Mouse (Mus musculus) hindbrain, embryonic 12.5 days (tissue): ENCODE results near the gene Rae1. TPM values are rescaled to one million over a fixed set of nuclear protein-coding genes. Genes with fewer than 3 reads are reported as not detected.

Experiments used
- ATAC-seq: fragments of 200-750 bp; cut with Nextera tagmentation; 2 replicates; pipeline ENCODE4 v1.8.0; 2017; ENCODE audit warnings: moderate TSS enrichment; ENCODE audit not compliant: low FRiP score
- H3K27ac ChIP-seq: fragments of 300-500 bp; sonication (generic); 2 replicates; pipeline ENCODE4 v1.5.1; 2016; ENCODE audit warnings: mild to moderate bottlenecking
- H3K27me3 ChIP-seq: fragments of 300-500 bp; sonication (generic); 2 replicates; pipeline ENCODE4 v1.6.1; 2016; ENCODE audit warnings: mild to moderate bottlenecking
- H3K36me3 ChIP-seq: fragments of 300-500 bp; sonication (generic); 2 replicates; pipeline ENCODE4 v1.6.1; 2016; ENCODE audit warnings: mild to moderate bottlenecking
- H3K4me1 ChIP-seq: fragments of 300-500 bp; sonication (generic); 2 replicates; pipeline ENCODE4 v1.6.1; 2016
- H3K4me2 ChIP-seq: fragments of 300-500 bp; sonication (generic); replicated peaks from 2 replicates; pipeline ENCODE4 v1.6.1; 2016; ENCODE audit warnings: mild to moderate bottlenecking
- H3K4me3 ChIP-seq: fragments of 300-500 bp; sonication (generic); 2 replicates; pipeline ENCODE4 v1.5.1; 2016; ENCODE audit warnings: mild to moderate bottlenecking
- H3K9ac ChIP-seq: fragments of 300-500 bp; sonication (generic); 2 replicates; pipeline ENCODE4 v1.6.1; 2016; ENCODE audit warnings: mild to moderate bottlenecking, moderate library complexity
- H3K9me3 ChIP-seq: fragments of 300-500 bp; sonication (generic); replicated peaks from 2 replicates; pipeline ENCODE4 v1.6.1; 2016; ENCODE audit warnings: mild to moderate bottlenecking
- whole genome bisulfite sequencing: fragments of 180-500 bp; shearing (Covaris S2); methylation state at CpG from one replicate; pipeline ENCODE4 v1.1.7; 2016; 5-methylcytosine and 5-hydroxymethylcytosine counted together
- polyA plus RNA-seq: library from polyadenylated mRNA; unstranded; fragments of >200 nt; fragmentation: Nextera tagmentation; extraction: Ambion mirVana; gene quantifications from 2 replicates; pipeline ENCODE4 v1.2.1, GENCODE M21; 2016

The Rae1 gene
- polyA plus RNA-seq, 1 experiment from 2014 or later: 126 TPM

- Histone ChIP-seq H3K27ac (no peak overlapping the region), H3K9me3 (no peaks in the 10 kb centered on the region), H3K4me3 (no peak overlapping the region), H3K27me3 (0 out of 2 replicates have a peak, but pooled peaks cover 3% of the 10 kb centered on the region), H3K4me2 (no peak overlapping the region), H3K9ac (no peak overlapping the region), H3K36me3 (peaks cover 13% of the 10 kb centered on the region), H3K4me1 (peaks cover 15% of the 10 kb centered on the region)
- WGBS: 72% methylated on average over 7 of the region's 7 CpGs
- no peak for ATAC-seq
These were observed 1.4 kb upstream of the Rae1 start for GRCm38 (mm10) chr2:172998478-172998877.

GRCm38 (mm10) chr2:173000285-173000652, 352 bp downstream of the Rae1 start:
- Histone ChIP-seq H3K4me2 (peak overlapping the region; percentile 97), H3K4me3 (peak overlapping the region; percentile 96), H3K4me1 (peaks cover 15% of the 10 kb centered on the region), H3K9me3 (no peaks in the 10 kb centered on the region), H3K27me3 (no peaks in the 10 kb centered on the region), H3K36me3 (peaks cover 31% of the 10 kb centered on the region), H3K9ac (peak overlapping the region; percentile 95), H3K27ac (peak overlapping the region; percentile 91)
- ATAC-seq: peak; percentile 90
- WGBS: 1% methylated on average over 42 of the region's 42 CpGs

GRCm38 (mm10) chr2:173000921-173001320, 1.0 kb downstream of the Rae1 start:
- Histone ChIP-seq H3K27ac (peak overlapping the region; percentile 91; the same call in 1 of the 2 replicates), H3K36me3 (peaks cover 34% of the 10 kb centered on the region), H3K4me3 (peak overlapping the region; percentile 96), H3K27me3 (no peaks in the 10 kb centered on the region), H3K9ac (peak overlapping the region; percentile 95), H3K4me2 (peak overlapping the region; percentile 97), H3K9me3 (no peaks in the 10 kb centered on the region), H3K4me1 (peaks cover 15% of the 10 kb centered on the region)
- ATAC-seq: no peak
- 21% methylated on average over 8 of the region's 8 CpGs for WGBS

DNA sequence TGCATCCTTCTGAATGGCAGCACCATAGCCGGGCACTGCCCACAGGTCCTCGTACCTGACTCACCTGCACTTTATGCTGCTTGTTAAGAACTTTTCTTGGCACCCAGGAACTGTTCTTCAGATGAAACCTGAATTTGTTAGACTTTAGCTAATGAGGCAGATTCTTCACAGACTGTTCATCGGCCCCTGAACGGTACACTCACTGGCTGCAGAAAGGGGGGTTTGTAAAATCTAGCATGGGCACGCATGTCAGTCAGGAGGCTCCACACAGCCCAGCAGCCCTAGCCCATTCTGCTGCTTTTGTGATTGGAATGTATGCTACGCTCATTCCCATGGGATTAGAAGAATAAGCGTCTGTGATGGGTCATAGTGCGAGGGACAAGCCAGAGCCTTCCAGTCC, 3.8 kb downstream of the Rae1 start:
- Histone ChIP-seq H3K9me3 (no peaks in the 10 kb centered on the region), H3K4me3 (no peak overlapping the region), H3K4me1 (peaks cover 15% of the 10 kb centered on the region), H3K27ac (no peak overlapping the region), H3K27me3 (no peaks in the 10 kb centered on the region), H3K4me2 (no peak overlapping the region), H3K9ac (no peak overlapping the region), H3K36me3 (peaks cover 60% of the 10 kb centered on the region)
- ATAC-seq: no peak
- 93% methylated on average over 8 of the region's 8 CpGs for WGBS

DNA sequence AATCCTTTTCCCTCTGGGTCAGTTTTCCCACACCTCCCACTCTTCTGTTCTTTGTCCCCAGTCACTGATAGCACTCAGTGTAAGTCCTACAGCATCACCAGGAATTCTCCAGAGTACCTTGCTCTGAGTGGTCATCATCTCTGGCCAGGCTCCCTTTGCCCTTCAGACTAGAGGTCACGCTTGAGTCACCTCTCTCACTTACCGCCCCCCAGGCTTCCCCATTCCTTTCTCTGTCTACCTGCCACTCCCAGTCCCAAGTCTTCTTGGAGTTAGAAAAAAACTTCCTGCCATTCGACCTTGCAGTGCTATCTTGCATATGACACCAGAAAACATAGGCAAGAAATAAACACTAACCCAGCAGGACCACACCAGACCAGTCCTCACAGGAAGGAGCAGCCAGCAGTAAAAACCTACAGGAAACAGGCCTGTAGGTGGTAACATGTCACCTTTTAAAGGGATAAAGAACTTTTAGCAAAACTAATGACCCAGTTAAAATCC, 10.4 kb downstream of the Rae1 start:
- Histone ChIP-seq H3K9me3 (no peaks in the 10 kb centered on the region), H3K9ac (no peak overlapping the region), H3K4me2 (no peak overlapping the region), H3K36me3 (peaks cover 93% of the 10 kb centered on the region), H3K4me3 (no peak overlapping the region), H3K27me3 (no peaks in the 10 kb centered on the region), H3K4me1 (no peaks in the 10 kb centered on the region), H3K27ac (no peak overlapping the region)
- 75% methylated on average over 3 of the region's 3 CpGs for WGBS
- no peak for ATAC-seq

DNA sequence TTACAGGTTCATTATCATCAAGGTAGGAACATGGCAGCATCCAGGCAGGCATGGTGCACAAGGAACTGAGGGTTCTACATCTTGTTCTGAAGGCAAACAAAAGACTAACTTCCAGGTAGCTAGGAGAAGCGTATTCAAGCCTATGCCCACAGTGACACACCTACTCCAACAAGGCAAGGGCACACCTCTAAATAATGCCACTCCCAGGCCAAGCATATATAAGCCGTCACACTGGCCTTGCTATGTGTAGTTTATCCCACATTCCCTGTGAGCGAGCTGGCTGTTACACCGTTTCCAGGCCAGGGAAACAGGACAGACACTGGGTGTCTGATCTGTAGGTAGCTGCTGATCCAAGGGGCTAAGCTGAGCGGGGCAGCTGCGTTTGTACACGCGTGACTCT, 11.5 kb downstream of the Rae1 start:
- H3K36me3 ChIP-seq: peaks cover 97% of the 10 kb centered on the region

DNA sequence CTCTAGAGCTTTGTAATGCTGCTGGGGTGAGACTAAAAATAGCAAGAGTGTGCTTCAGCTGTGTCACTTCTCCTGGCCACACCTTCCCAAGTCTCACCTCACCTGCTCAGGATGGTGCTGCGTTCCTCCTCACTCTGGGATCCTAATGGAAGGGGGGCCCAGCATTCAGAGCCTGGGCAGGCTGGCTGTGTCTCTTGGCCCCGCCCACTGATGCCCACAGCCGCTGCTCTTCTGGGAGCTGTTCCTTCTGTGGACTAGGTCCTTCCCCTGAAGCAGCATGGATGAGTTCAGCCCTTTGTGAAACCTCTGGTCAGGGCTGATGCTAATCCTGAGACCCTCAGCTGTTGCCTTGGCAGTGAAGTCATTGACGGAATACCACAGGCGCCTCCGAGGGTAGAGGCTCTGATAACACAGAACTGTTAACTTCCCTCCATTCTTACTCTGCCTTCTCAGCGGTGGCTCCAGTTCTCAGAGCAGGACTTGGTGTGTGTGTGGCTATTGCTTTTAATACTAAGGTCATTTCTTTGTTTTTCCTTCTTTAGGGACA, 14.9 kb downstream of the Rae1 start:
- H3K9ac ChIP-seq: no peak overlapping the region
- peaks cover 25% of the 10 kb centered on the region for H3K27me3 ChIP-seq
- peaks cover 64% of the 10 kb centered on the region for H3K36me3 ChIP-seq
- ATAC-seq: no peak
- WGBS: 81% methylated on average over 7 of the region's 7 CpGs
- no peaks in the 10 kb centered on the region for H3K9me3 ChIP-seq
- no peak overlapping the region for H3K27ac ChIP-seq
- peaks cover 8% of the 10 kb centered on the region for H3K4me1 ChIP-seq
- H3K4me2 ChIP-seq: no peak overlapping the region
- H3K4me3 ChIP-seq: no peak overlapping the region

More for the DNA sequence above, 11.5 kb downstream of the Rae1 start:
- no peak overlapping the region for H3K9ac ChIP-seq
- H3K27me3 ChIP-seq: no peaks in the 10 kb centered on the region
- WGBS: 96% methylated on average over 8 of the region's 8 CpGs
- H3K4me2 ChIP-seq: no peak overlapping the region
- H3K9me3 ChIP-seq: no peaks in the 10 kb centered on the region
- no peaks in the 10 kb centered on the region for H3K4me1 ChIP-seq
- no peak for ATAC-seq
- no peak overlapping the region for H3K4me3 ChIP-seq
- H3K27ac ChIP-seq: no peak overlapping the region

- no peaks in the 10 kb centered on the region for H3K9me3 ChIP-seq
- H3K4me2 ChIP-seq: no peak overlapping the region
- WGBS: 33% methylated on average over 6 of the region's 6 CpGs
- H3K27ac ChIP-seq: no peak overlapping the region
- peaks cover 35% of the 10 kb centered on the region for H3K27me3 ChIP-seq
- no peak overlapping the region for H3K4me3 ChIP-seq
- ATAC-seq: no peak
- no peak overlapping the region for H3K9ac ChIP-seq
- H3K36me3 ChIP-seq: peaks cover 32% of the 10 kb centered on the region
- H3K4me1 ChIP-seq: peaks cover 19% of the 10 kb centered on the region
These were observed 18.0 kb downstream of the Rae1 start for GRCm38 (mm10) chr2:173017940-173018339.

GRCm38 (mm10) chr2:173018618-173019017, 18.7 kb downstream of the Rae1 start:
- ATAC-seq: no peak
- no peak overlapping the region for H3K4me2 ChIP-seq
- 22% methylated on average over 8 of the region's 8 CpGs for WGBS
- peaks cover 35% of the 10 kb centered on the region for H3K27me3 ChIP-seq
- no peak overlapping the region for H3K27ac ChIP-seq
- H3K4me1 ChIP-seq: peaks cover 26% of the 10 kb centered on the region
- H3K4me3 ChIP-seq: no peak overlapping the region
- H3K9ac ChIP-seq: no peak overlapping the region
- no peaks in the 10 kb centered on the region for H3K9me3 ChIP-seq
- H3K36me3 ChIP-seq: peaks cover 26% of the 10 kb centered on the region

- Histone ChIP-seq H3K9me3 (no peaks in the 10 kb centered on the region), H3K4me1 (peaks cover 33% of the 10 kb centered on the region), H3K4me2 (peak overlapping the region; percentile 63), H3K4me3 (peak overlapping the region; percentile 30), H3K27me3 (peaks cover 35% of the 10 kb centered on the region), H3K36me3 (peaks cover 19% of the 10 kb centered on the region), H3K9ac (peak overlapping the region; percentile 33; the same call in 1 of the 2 replicates), H3K27ac (no peak overlapping the region)
- WGBS: 12% methylated on average over 9 of the region's 9 CpGs
- ATAC-seq: 0 out of 2 replicates have a peak, but pooled peaks have one; percentile 0
These were observed 19.4 kb downstream of the Rae1 start for GRCm38 (mm10) chr2:173019322-173019721.

GRCm38 (mm10) chr2:173019790-173020189, 19.9 kb downstream of the Rae1 start:
- Histone ChIP-seq H3K27ac (no peak overlapping the region), H3K9ac (peak overlapping the region; percentile 33; the same call in 1 of the 2 replicates), H3K36me3 (peaks cover 14% of the 10 kb centered on the region), H3K4me1 (peaks cover 38% of the 10 kb centered on the region), H3K27me3 (peaks cover 35% of the 10 kb centered on the region), H3K4me2 (peak overlapping the region; percentile 63), H3K9me3 (no peaks in the 10 kb centered on the region), H3K4me3 (peak overlapping the region; percentile 30)
- peak; percentile 72 for ATAC-seq
- under 1% methylated on average over 29 of the region's 29 CpGs for WGBS

DNA sequence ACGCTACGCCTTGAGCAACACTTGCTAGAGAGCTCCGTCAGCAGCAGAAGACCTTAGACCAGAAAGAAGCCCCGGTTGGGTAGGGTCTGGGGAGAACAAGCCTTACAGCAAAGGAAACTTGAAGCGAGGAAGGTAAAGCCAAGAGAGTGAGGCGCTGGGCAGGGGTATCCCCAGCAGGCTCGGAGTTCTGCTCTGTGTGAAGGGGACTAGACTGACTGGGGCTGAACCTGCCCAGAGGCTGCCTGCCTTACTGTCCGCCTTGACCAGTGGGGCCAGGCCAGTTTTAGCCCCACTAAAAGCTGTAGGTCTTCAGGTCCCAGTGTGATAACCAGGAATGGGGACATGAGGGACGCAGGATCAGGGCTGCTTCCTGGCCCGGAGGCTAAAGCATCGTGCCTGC, 20.5 kb downstream of the Rae1 start, which contains the start of gene Rbm38:
TSS of gene Rbm38 (plus strand) at position 69 of the 400 bp plus-strand sequence.
- no peak within 1 kb of the TSS for H3K27ac ChIP-seq

DNA sequence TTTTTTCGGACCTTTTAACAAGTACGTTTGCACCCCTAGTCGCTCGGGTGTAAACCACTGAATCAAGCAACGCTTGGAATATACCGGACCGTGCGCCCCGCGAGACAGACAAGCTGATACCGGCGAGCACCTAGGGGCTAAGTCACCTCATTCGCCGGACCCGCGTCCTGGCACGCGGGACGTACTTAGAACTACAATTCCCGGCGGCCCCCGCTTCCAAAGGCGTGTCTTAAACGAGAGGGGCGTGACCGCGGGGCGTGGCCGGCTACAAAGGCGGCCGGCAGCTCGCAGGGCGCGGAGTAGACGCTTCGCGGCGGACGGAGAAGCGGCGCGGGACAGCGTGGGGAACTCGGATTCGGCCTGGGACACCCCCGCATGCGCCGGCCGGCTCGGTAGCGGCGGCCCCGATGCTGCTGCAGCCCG, 21.7 kb downstream of the Rae1 start:
- Histone ChIP-seq H3K4me2 (peak overlapping the region; percentile 90), H3K27me3 (peaks cover 35% of the 10 kb centered on the region), H3K27ac (peak overlapping the region; percentile 76), H3K4me1 (peaks cover 55% of the 10 kb centered on the region), H3K36me3 (0 out of 2 replicates have a peak, but pooled peaks cover 3% of the 10 kb centered on the region), H3K9me3 (no peaks in the 10 kb centered on the region), H3K9ac (peak overlapping the region; percentile 87), H3K4me3 (peak overlapping the region; percentile 82)
- under 1% methylated on average over 46 of the region's 54 CpGs for WGBS
- ATAC-seq: peak; percentile 83

More for the DNA sequence above, 20.5 kb downstream of the Rae1 start, which contains the start of gene Rbm38:
- Histone ChIP-seq H3K36me3 (peaks cover 9% of the 10 kb centered on the region), H3K9ac (peak within 1 kb of the TSS; percentile 33; the same call in 1 of the 2 replicates), H3K27me3 (peaks cover 35% of the 10 kb centered on the region), H3K4me2 (peak within 1 kb of the TSS; percentile 90), H3K9me3 (no peaks in the 10 kb centered on the region), H3K4me3 (peak within 1 kb of the TSS; percentile 82), H3K4me1 (peaks cover 44% of the 10 kb centered on the region)
- no peak for ATAC-seq
- WGBS: 28% methylated on average over 11 of the region's 11 CpGs
